Mouse (Mus musculus) hindbrain, embryonic 14.5 days (tissue): ENCODE measurements at regions not wholly inside any gene's neighbourhood (a gene's known extent, or its start where the extent isn't known, plus 50 kb on each side); places are given as distances from the start of the nearest gene placed in this dataset.
A peak's percentile ranks its signal among the peaks of the same experiment; 100 is the strongest.

Experiments used
- ATAC-seq: fragments of 200-750 bp; cut with Nextera tagmentation; 2 replicates; pipeline ENCODE4 v1.8.0; 2017; ENCODE audit warnings: moderate number of reproducible peaks, mild to moderate bottlenecking, moderate TSS enrichment, moderate library complexity; ENCODE audit not compliant: low FRiP score
- DNase-seq: peaks from one replicate; pipeline ENCODE4 v3.0.0-alpha.2; 2015; ENCODE audit warnings: low spot score
- H3K27ac ChIP-seq: fragments of 300-500 bp; sonication (generic); 2 replicates; pipeline ENCODE4 v1.5.1; 2014; ENCODE audit warnings: mild to moderate bottlenecking, moderate library complexity
- H3K27me3 ChIP-seq: fragments of 300-500 bp; sonication (generic); 2 replicates; pipeline ENCODE4 v1.6.1; 2014; ENCODE audit warnings: mild to moderate bottlenecking, low read length, mixed read lengths; ENCODE audit not compliant: control insufficient read depth, insufficient read depth
- H3K36me3 ChIP-seq: fragments of 300-500 bp; sonication (generic); replicated peaks from 2 replicates; pipeline ENCODE4 v1.6.1; 2014; ENCODE audit not compliant: control insufficient read depth, insufficient read depth
- H3K4me1 ChIP-seq: fragments of 300-500 bp; sonication (generic); replicated peaks from 2 replicates; pipeline ENCODE4 v1.6.1; 2014; ENCODE audit warnings: antibody characterized with exemption, low read length, mixed read lengths; ENCODE audit not compliant: control insufficient read depth, insufficient read depth
- H3K4me2 ChIP-seq: fragments of 300-500 bp; sonication (generic); replicated peaks from 2 replicates; pipeline ENCODE4 v1.6.1; 2014; ENCODE audit warnings: mild to moderate bottlenecking, moderate library complexity
- H3K4me3 ChIP-seq: fragments of 300-500 bp; sonication (generic); replicated peaks from 2 replicates; pipeline ENCODE4 v1.5.1; 2014; ENCODE audit warnings: mild to moderate bottlenecking, low read length
- H3K9ac ChIP-seq: fragments of 300-500 bp; sonication (generic); 2 replicates; pipeline ENCODE4 v1.6.1; 2014
- H3K9me3 ChIP-seq: fragments of 300-500 bp; sonication (generic); 2 replicates; pipeline ENCODE4 v1.6.1; 2016; ENCODE audit warnings: low read length; ENCODE audit not compliant: control insufficient read depth
- WGBS: fragments of 180-500 bp; shearing (Covaris S2); extraction: QIAGEN DNeasy Blood & Tissue Kit; methylation state at CpG from one replicate; pipeline ENCODE4 v1.1.7; 2014; 5-methylcytosine and 5-hydroxymethylcytosine counted together

GRCm38 (mm10) chr15:10799656-10800055, 85.2 kb upstream of the Rai14 start:
- no peaks in the 10 kb centered on the region for H3K9me3 ChIP-seq
- no peak overlapping the region for H3K27ac ChIP-seq
- DNase-seq: no peak
- ATAC-seq: no peak
- no peaks in the 10 kb centered on the region for H3K36me3 ChIP-seq
- no peaks in the 10 kb centered on the region for H3K27me3 ChIP-seq
- H3K4me2 ChIP-seq: no peak overlapping the region
- H3K9ac ChIP-seq: no peak overlapping the region
- H3K4me1 ChIP-seq: no peaks in the 10 kb centered on the region
- H3K4me3 ChIP-seq: no peak overlapping the region

- Histone ChIP-seq H3K4me3 (no peak overlapping the region), H3K9me3 (no peaks in the 10 kb centered on the region), H3K27me3 (no peaks in the 10 kb centered on the region), H3K36me3 (no peaks in the 10 kb centered on the region), H3K27ac (no peak overlapping the region), H3K4me2 (no peak overlapping the region), H3K4me1 (no peaks in the 10 kb centered on the region), H3K9ac (no peak overlapping the region)
- DNase-seq (no peak), ATAC-seq (no peak)
- WGBS: 85% methylated on average over 2 of the region's 2 CpGs
Observed at GRCm38 (mm10) chr15:10814195-10814594, 99.8 kb upstream of the Rai14 start.

- Histone ChIP-seq H3K27me3 (no peaks in the 10 kb centered on the region), H3K9ac (no peak overlapping the region), H3K4me1 (no peaks in the 10 kb centered on the region), H3K36me3 (no peaks in the 10 kb centered on the region), H3K4me3 (no peak overlapping the region), H3K9me3 (no peaks in the 10 kb centered on the region), H3K27ac (no peak overlapping the region), H3K4me2 (no peak overlapping the region)
- ATAC-seq: no peak
- WGBS: 82% methylated on average over 7 of the region's 7 CpGs
- DNase-seq: no peak
Observed at GRCm38 (mm10) chr15:10814709-10815108, 100.3 kb upstream of the Rai14 start.

GRCm38 (mm10) chr15:10816213-10816621, 101.8 kb upstream of the Rai14 start:
- no peaks in the 10 kb centered on the region for H3K27me3 ChIP-seq
- H3K4me1 ChIP-seq: no peaks in the 10 kb centered on the region
- H3K9me3 ChIP-seq: no peaks in the 10 kb centered on the region
- ATAC-seq: no peak
- no peak overlapping the region for H3K9ac ChIP-seq
- no peaks in the 10 kb centered on the region for H3K36me3 ChIP-seq
- H3K27ac ChIP-seq: no peak overlapping the region
- WGBS: 82% methylated on average over 3 of the region's 3 CpGs
- DNase-seq: no peak
- H3K4me3 ChIP-seq: no peak overlapping the region
- no peak overlapping the region for H3K4me2 ChIP-seq

DNA sequence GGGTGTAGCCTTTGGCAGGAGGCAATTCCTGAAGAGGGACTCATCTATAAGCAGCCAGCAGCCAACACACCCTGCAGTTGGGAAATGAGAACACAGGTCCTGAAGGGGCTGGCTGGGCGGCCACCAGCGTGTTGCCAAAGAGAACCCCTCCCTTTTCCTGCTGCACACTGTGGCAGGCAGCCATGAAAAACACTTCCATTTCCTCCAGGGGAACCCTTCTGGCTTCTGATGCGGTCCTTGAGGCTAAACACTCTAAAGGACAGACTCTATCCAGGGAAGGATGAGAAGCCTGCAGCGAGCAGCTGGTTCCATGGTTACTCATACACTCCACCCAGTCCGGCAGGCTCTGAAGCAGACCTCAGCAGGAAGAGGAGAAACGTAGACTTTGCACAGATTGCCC, 103.8 kb upstream of the Rai14 start:
- Histone ChIP-seq H3K9me3 (no peaks in the 10 kb centered on the region), H3K36me3 (no peaks in the 10 kb centered on the region), H3K9ac (no peak overlapping the region), H3K27me3 (no peaks in the 10 kb centered on the region), H3K27ac (no peak overlapping the region), H3K4me2 (no peak overlapping the region), H3K4me3 (no peak overlapping the region), H3K4me1 (no peaks in the 10 kb centered on the region)
- DNase-seq: peak; percentile 28
- 77% methylated on average over 6 of the region's 6 CpGs for WGBS
- peak; percentile 31; the same call in 1 of the 2 replicates for ATAC-seq

- no peak overlapping the region for H3K4me2 ChIP-seq
- DNase-seq (no peak), ATAC-seq (no peak)
- WGBS: 83% methylated on average over 1 of the region's 1 CpGs
- H3K27ac ChIP-seq: no peak overlapping the region
- H3K4me1 ChIP-seq: no peaks in the 10 kb centered on the region
- H3K27me3 ChIP-seq: no peaks in the 10 kb centered on the region
- no peak overlapping the region for H3K9ac ChIP-seq
- H3K4me3 ChIP-seq: no peak overlapping the region
- no peaks in the 10 kb centered on the region for H3K36me3 ChIP-seq
- H3K9me3 ChIP-seq: no peaks in the 10 kb centered on the region
Observed at GRCm38 (mm10) chr15:10818706-10819105, 104.3 kb upstream of the Rai14 start.

DNA sequence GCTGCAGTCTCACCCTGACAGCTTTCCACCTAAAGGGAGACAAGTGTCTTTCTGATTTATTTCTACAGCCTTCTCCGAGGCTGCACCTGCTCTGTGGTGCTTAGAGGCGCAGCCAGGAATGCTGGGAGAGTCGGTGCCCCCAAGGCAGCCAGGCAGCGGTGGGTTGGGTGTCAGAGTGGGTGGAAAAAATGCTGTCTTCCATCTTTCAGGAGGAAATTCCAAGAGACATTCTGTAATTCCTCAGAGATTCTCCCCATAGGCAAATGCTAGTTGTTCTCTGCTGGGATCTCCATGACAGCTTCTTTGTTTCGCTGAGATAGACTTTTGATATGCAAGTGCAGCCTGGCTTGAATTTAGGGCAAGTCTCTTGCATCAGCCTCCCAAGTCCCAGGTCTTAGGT, 109.5 kb upstream of the Rai14 start:
- Histone ChIP-seq H3K27ac (no peak overlapping the region), H3K4me2 (no peak overlapping the region)
- no peak for ATAC-seq

GRCm38 (mm10) chr15:10829588-10829987, 115.2 kb upstream of the Rai14 start:
- ATAC-seq: no peak

More for the DNA sequence above, 109.5 kb upstream of the Rai14 start:
- WGBS: 60% methylated on average over 5 of the region's 5 CpGs
- DNase-seq: no peak
- H3K36me3 ChIP-seq: no peaks in the 10 kb centered on the region
- no peaks in the 10 kb centered on the region for H3K27me3 ChIP-seq
- H3K4me1 ChIP-seq: no peaks in the 10 kb centered on the region
- no peak overlapping the region for H3K9ac ChIP-seq
- H3K4me3 ChIP-seq: no peak overlapping the region
- H3K9me3 ChIP-seq: no peaks in the 10 kb centered on the region

DNA sequence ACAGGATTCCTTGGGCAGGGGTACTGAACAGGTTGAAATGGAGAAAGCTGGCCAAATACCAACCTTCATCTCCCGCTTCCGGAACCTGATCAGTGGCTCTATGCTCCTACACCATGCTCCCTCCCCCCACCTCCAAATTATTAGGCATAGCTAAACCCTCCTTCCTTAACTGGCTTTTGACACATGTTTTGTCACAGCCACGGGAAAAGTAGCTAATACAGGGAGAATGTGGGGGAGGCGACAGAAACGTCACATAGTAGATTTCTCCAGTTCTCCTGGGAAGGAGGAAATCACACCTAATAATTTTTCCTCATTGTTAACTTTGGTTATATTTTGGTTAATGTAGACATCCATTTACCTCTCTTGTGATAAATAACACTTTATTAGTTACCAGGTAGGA, 116.1 kb upstream of the Rai14 start:
- H3K9me3 ChIP-seq: no peaks in the 10 kb centered on the region
- H3K4me2 ChIP-seq: no peak overlapping the region
- no peaks in the 10 kb centered on the region for H3K4me1 ChIP-seq
- H3K4me3 ChIP-seq: no peak overlapping the region
- DNase-seq (no peak), ATAC-seq (no peak)
- H3K36me3 ChIP-seq: no peaks in the 10 kb centered on the region
- no peak overlapping the region for H3K27ac ChIP-seq
- no peak overlapping the region for H3K9ac ChIP-seq
- 87% methylated on average over 5 of the region's 5 CpGs for WGBS
- no peaks in the 10 kb centered on the region for H3K27me3 ChIP-seq

More at GRCm38 (mm10) chr15:10829588-10829987, 115.2 kb upstream of the Rai14 start:
- H3K4me2 ChIP-seq: no peak overlapping the region
- H3K4me3 ChIP-seq: no peak overlapping the region
- H3K27ac ChIP-seq: no peak overlapping the region
- no peak overlapping the region for H3K9ac ChIP-seq
- 82% methylated on average over 5 of the region's 5 CpGs for WGBS
- H3K27me3 ChIP-seq: no peaks in the 10 kb centered on the region
- DNase-seq: no peak
- H3K4me1 ChIP-seq: no peaks in the 10 kb centered on the region
- H3K36me3 ChIP-seq: no peaks in the 10 kb centered on the region
- H3K9me3 ChIP-seq: no peaks in the 10 kb centered on the region

DNA sequence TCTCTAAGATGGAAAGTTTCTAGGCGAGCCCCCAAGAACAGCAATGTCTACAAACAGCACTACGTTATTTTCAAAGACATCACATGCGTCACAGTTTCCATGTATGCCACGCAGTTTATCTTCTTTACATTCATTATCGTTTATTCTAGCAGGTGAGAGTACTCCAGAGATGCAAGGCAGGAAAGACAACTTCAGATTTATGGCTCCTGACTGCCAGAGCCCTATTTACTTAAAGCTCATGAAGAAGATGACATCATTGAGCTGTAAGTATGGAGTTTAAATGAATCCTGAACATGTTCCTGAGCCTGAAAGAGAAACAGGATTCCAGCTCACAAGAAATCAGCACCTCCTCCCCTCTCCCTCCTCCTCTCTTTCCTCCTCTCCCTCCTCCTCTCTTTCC, 116.7 kb upstream of the Rai14 start:
- DNase-seq: no peak
- Histone ChIP-seq H3K9ac (no peak overlapping the region), H3K36me3 (no peaks in the 10 kb centered on the region), H3K27ac (no peak overlapping the region), H3K27me3 (no peaks in the 10 kb centered on the region), H3K4me2 (no peak overlapping the region), H3K4me1 (no peaks in the 10 kb centered on the region), H3K4me3 (no peak overlapping the region), H3K9me3 (no peaks in the 10 kb centered on the region)
- ATAC-seq: no peak
- 90% methylated on average over 5 of the region's 5 CpGs for WGBS
